Mouse (Mus musculus) brain, adult 2 months (tissue): ENCODE measurements around the gene Ezh1.

Experiments used
- DNase-seq: peaks from one replicate; pipeline ENCODE4 v3.0.0; 2011; ENCODE audit warnings: low read depth, low spot score

Gene Ezh1

GRCm38 (mm10) chr11:101211970-101212369 is 14.3 kb downstream of the Ezh1 start:
- DNase-seq: peak; percentile 83

GRCm38 (mm10) chr11:101200986-101201385 is 25.3 kb downstream of the Ezh1 start:
- peak; percentile 92 for DNase-seq

GRCm38 (mm10) chr11:101199555-101199954 is 26.7 kb downstream of the Ezh1 start:
- no peak for DNase-seq

- DNase-seq: no peak
These were observed 30.1 kb downstream of the Ezh1 start for GRCm38 (mm10) chr11:101196175-101196574.

GRCm38 (mm10) chr11:101195571-101195970 is 30.7 kb downstream of the Ezh1 start:
- no peak for DNase-seq

GRCm38 (mm10) chr11:101195101-101195500 is 31.2 kb downstream of the Ezh1 start:
- no peak for DNase-seq

- no peak for DNase-seq
These were observed 31.6 kb downstream of the Ezh1 start for GRCm38 (mm10) chr11:101194643-101195042.

GRCm38 (mm10) chr11:101194137-101194536 is 32.1 kb downstream of the Ezh1 start:
- DNase-seq: peak; percentile 55

GRCm38 (mm10) chr11:101193076-101193475 is 33.2 kb downstream of the Ezh1 start:
- peak; percentile 61 for DNase-seq

- DNase-seq: no peak
These were observed 33.6 kb downstream of the Ezh1 start for GRCm38 (mm10) chr11:101192646-101193045.

GRCm38 (mm10) chr11:101191919-101192470 is 34.3 kb downstream of the Ezh1 start:
- DNase-seq: no peak

GRCm38 (mm10) chr11:101190913-101191907 is 35.1 kb downstream of the Ezh1 start:
- DNase-seq: peak; percentile 75

GRCm38 (mm10) chr11:101190181-101190912 is 35.9 kb downstream of the Ezh1 start:
- DNase-seq: peak; percentile 39

- DNase-seq: peak; percentile 99
These were observed 36.6 kb downstream of the Ezh1 start for GRCm38 (mm10) chr11:101189495-101190180.

- peak; percentile 98 for DNase-seq
These were observed 38.0 kb downstream of the Ezh1 start for GRCm38 (mm10) chr11:101188166-101188805.

- no peak for DNase-seq
These were observed 38.7 kb downstream of the Ezh1 start for GRCm38 (mm10) chr11:101187541-101187940.

GRCm38 (mm10) chr11:101186526-101187247 is 39.6 kb downstream of the Ezh1 start:
- DNase-seq: peak; percentile 57

GRCm38 (mm10) chr11:101185441-101185840 is 40.8 kb downstream of the Ezh1 start:
- DNase-seq: no peak

GRCm38 (mm10) chr11:101184984-101185383 is 41.3 kb downstream of the Ezh1 start:
- DNase-seq: no peak

- DNase-seq: peak; percentile 52
These were observed 43.3 kb downstream of the Ezh1 start for GRCm38 (mm10) chr11:101182771-101183517.
